Mouse (Mus musculus) ES-Bruce4 (cell line): ENCODE data around the gene Nfib.

Experiments
- CTCF ChIP-seq: IDR thresholded peaks from one replicate; pipeline ENCODE4 v1.8.1; 2011; ENCODE audit warnings: low read depth, low read length
- EP300 ChIP-seq: IDR thresholded peaks from 2 replicates; pipeline ENCODE4 v1.6.1; 2011; ENCODE audit warnings: low read depth, low read length; ENCODE audit not compliant: insufficient read depth
- POLR2A ChIP-seq: IDR thresholded peaks from one replicate; pipeline ENCODE4 v1.8.1; 2011; ENCODE audit warnings: low read length; ENCODE audit not compliant: insufficient read depth

DNA sequence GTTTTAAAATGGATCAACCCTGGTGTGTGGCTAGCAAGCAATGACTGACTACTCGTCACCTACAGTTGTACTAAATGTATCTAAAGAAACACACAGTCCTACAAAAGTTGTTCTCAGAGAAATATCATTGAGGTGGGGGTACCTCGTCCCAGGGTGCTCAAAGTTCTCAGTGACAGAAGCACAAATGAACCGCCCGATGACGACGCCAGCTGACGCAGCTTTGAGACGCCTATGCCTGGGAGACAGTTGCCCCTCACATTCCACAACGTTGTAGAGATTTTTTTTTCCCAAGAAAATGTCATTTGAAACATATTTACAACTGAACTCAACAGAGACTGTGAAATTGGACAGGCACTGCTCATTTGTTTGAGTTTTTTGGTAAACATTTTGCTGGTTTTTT is 414.9 kb downstream of the Nfib start:
- TF ChIP-seq CTCF: no peak
- no peak for TF ChIP-seq POLR2A
- no peak for TF ChIP-seq EP300
